Mouse (Mus musculus) liver, postnatal 0 days (tissue): ENCODE data around the gene Abhd11. TPM values are rescaled to one million over a fixed set of nuclear protein-coding genes. Genes with fewer than 3 reads are reported as not detected.
"Not testable (repeated sequence)": the region's sequence is repeated elsewhere in the genome, so short reads cannot be mapped to it uniquely, and the experiment has no call there.

Experiments used
- ATAC-seq: fragments of 200-750 bp; cut with Nextera tagmentation; 2 replicates; pipeline ENCODE4 v1.8.0; 2017; ENCODE audit warnings: mild to moderate bottlenecking, moderate library complexity
- DNase-seq: peaks from one replicate; pipeline ENCODE4 v3.0.0-alpha.2; 2016
- H3K27ac ChIP-seq: fragments of 300-500 bp; sonication (generic); 2 replicates; pipeline ENCODE4 v1.5.1; 2014; ENCODE audit warnings: antibody characterized with exemption, moderate library complexity, mild to moderate bottlenecking, low read depth
- H3K27me3 ChIP-seq: fragments of 300-500 bp; sonication (generic); 2 replicates; pipeline ENCODE4 v1.6.1; 2014; ENCODE audit warnings: low read length, control low read depth, mixed read lengths; ENCODE audit not compliant: insufficient read depth
- H3K36me3 ChIP-seq: fragments of 300-500 bp; sonication (generic); replicated peaks from 2 replicates; pipeline ENCODE4 v1.6.1; 2014; ENCODE audit warnings: mild to moderate bottlenecking, control low read depth, low read length, moderate library complexity, mixed read lengths; ENCODE audit not compliant: insufficient read depth
- H3K4me1 ChIP-seq: fragments of 300-500 bp; sonication (generic); 2 replicates; pipeline ENCODE4 v1.6.1; 2014; ENCODE audit warnings: antibody characterized with exemption, mild to moderate bottlenecking, control low read depth; ENCODE audit not compliant: insufficient read depth
- H3K4me2 ChIP-seq: fragments of 300-500 bp; sonication (generic); 2 replicates; pipeline ENCODE4 v1.6.1; 2014; ENCODE audit warnings: low read depth, mild to moderate bottlenecking, low read length, moderate library complexity, mixed read lengths
- H3K4me3 ChIP-seq: fragments of 300-500 bp; sonication (generic); 2 replicates; pipeline ENCODE4 v1.5.1; 2014; ENCODE audit warnings: low read depth, low read length
- H3K9ac ChIP-seq: fragments of 300-500 bp; sonication (generic); replicated peaks from 2 replicates; pipeline ENCODE4 v1.6.1; 2014; ENCODE audit warnings: mild to moderate bottlenecking, moderate library complexity
- H3K9me3 ChIP-seq: fragments of 300-500 bp; sonication (generic); 2 replicates; pipeline ENCODE4 v1.6.1; 2016; ENCODE audit warnings: mild to moderate bottlenecking, control low read depth, low read length, mixed read lengths
- CTCF ChIP-seq: sonication (generic); IDR thresholded peaks from 2 replicates; pipeline ENCODE4 v1.5.1; 2016; ENCODE audit warnings: antibody characterized with exemption, low read depth
- EP300 ChIP-seq: IDR thresholded peaks from 2 replicates; pipeline ENCODE4 v1.6.1; 2016; ENCODE audit warnings: antibody characterized with exemption, low read depth, mild to moderate bottlenecking
- WGBS: fragments of 180-500 bp; shearing (Covaris S2); extraction: QIAGEN DNeasy Blood & Tissue Kit; methylation state at CpG from one replicate; pipeline ENCODE4 v1.1.7; 2014; ENCODE audit not compliant: insufficient replicate concordance; 5-methylcytosine and 5-hydroxymethylcytosine counted together
- polyA plus RNA-seq: library from polyadenylated mRNA; unstranded; fragments of >200 nt; fragmentation: Nextera tagmentation; extraction: Ambion mirVana; gene quantifications from 2 replicates; pipeline ENCODE4 v1.2.1, GENCODE M21; 2015

Abhd11 gene
- polyA plus RNA-seq, 1 experiment from 2014 or later, result 47.9 TPM

DNA sequence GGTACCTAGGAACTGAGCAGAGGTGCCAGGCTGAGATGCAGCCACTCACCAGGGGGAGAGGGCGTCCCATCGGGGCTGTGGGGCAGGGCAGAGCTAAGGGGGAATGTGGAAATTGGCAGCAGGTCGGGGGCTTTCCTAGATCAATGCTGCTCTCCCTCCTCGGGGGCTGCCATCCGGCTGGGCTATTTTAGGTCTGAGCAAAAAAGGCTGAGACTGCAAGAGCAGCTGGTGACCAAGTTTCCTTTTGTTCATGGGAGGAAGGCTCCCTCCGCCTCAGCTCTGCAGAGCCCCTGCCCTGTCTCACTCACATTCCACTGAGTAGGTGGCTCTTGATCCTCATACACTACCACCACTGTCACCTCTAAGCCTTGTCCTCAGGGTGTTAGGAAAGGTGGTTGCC, 31.1 kb downstream of the Abhd11 start:
- Histone ChIP-seq H3K9ac (peak overlapping the region; percentile 21; the same call in 1 of the 2 replicates), H3K4me3 (no peak overlapping the region), H3K9me3 (no peaks in the 10 kb centered on the region), H3K27me3 (no peaks in the 10 kb centered on the region), H3K4me2 (no peak overlapping the region), H3K4me1 (peaks cover 26% of the 10 kb centered on the region), H3K36me3 (no peaks in the 10 kb centered on the region; the same call in 1 of the 2 replicates), H3K27ac (no peak overlapping the region)
- DNase-seq, result no peak
- TF ChIP-seq CTCF (no peak), EP300 (no peak)
- 35% methylated on average over 6 of the region's 6 CpGs for WGBS
- no peak for ATAC-seq

DNA sequence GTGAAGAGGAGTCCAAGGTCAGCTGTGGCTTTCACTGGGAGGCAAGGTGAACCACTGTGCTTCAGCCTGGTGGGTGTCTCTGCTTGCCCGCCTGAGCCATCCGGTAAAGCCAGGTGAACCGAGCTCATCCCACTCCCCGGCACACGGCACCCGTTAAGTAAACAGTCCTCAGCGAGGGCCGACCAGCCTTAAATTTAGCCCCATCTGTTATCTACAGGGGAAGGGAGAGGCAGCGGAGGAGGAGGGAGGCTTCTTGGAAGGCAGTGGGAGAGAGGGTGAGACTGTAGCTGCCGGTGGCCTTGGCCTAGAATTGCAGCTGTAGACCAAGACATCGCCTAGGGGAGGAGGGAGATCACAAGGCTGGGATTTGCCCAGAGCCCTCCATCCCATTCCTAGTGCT, 31.8 kb downstream of the Abhd11 start:
- no peaks in the 10 kb centered on the region for H3K9me3 ChIP-seq
- peaks cover 3% of the 10 kb centered on the region; the same call in 1 of the 2 replicates for H3K36me3 ChIP-seq
- ATAC-seq (no peak), DNase-seq (no peak)
- no peaks in the 10 kb centered on the region for H3K27me3 ChIP-seq
- TF ChIP-seq EP300 (no peak), CTCF (no peak)
- no peak overlapping the region for H3K4me2 ChIP-seq
- H3K27ac ChIP-seq, result no peak overlapping the region
- H3K9ac ChIP-seq, result no peak overlapping the region; the same call in 1 of the 2 replicates
- peaks cover 22% of the 10 kb centered on the region for H3K4me1 ChIP-seq
- 57% methylated on average over 11 of the region's 11 CpGs for WGBS
- no peak overlapping the region for H3K4me3 ChIP-seq

DNA sequence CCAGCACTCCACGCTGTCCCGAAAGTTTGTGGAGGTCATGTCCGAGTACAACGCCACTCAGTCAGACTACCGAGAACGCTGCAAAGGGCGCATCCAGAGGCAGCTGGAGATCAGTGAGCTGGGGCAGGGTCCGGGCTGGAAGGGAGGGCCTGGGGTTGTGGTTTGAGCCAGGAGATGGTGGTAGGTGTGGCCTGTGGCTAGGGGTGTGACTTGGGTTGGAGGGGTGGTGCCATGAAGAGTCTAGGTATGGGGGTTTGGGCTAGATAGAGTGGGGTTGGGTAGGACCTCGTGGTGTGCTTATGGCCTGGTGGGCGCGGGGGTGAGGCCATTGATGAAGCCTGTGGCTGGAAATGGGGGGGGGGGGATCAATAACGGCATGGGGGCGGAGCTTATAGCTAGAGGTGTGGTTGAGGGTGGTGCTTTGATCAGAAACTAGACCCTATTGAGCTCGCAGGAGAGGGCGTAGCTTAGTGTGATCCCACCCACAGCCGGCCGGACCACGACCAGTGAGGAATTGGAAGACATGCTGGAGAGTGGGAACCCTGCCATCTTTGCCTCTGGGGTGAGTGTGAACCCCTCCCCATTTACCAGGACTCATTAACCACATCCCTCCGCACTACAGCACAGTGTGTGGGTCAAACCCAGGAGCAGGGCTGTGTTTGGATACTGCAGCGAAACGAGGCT, 33.3 kb downstream of the Abhd11 start:
- Histone ChIP-seq H3K9me3 (no peaks in the 10 kb centered on the region), H3K27ac (peak overlapping the region; percentile 34; the same call in 1 of the 2 replicates), H3K36me3 (peaks cover 5% of the 10 kb centered on the region; the same call in 1 of the 2 replicates), H3K9ac (no peak overlapping the region), H3K4me1 (peaks cover 15% of the 10 kb centered on the region), H3K4me2 (peak overlapping the region; percentile 51), H3K27me3 (no peaks in the 10 kb centered on the region), H3K4me3 (no peak overlapping the region)
- TF ChIP-seq CTCF (no peak), EP300 (no peak)
- 55% methylated on average over 18 of the region's 21 CpGs for WGBS
- peak; percentile 52 for DNase-seq
- peak; percentile 81 for ATAC-seq

DNA sequence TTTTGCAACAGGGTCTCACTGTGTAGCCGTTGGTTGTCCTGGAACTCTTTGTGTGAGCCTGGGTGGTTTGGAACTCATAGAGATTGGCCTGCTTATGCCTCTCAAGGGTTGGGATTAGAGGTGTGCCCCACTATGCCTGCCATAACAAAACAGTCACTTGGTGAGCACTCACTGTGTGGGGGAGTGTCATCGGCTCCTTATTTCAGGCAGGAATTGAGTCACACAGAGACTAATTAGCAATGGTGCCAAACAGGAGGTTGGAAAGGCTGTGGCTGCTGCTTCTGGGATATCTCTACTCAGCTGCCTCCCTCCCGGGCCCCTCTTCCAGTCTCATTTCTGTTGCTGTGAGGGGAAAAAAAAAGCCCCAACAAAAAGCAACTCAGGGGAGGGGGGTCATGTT, 35.6 kb downstream of the Abhd11 start:
- ATAC-seq, result no peak
- 63% methylated on average over 3 of the region's 3 CpGs for WGBS
- H3K27me3 ChIP-seq, result no peaks in the 10 kb centered on the region
- H3K9me3 ChIP-seq, result no peaks in the 10 kb centered on the region
- no peak for TF ChIP-seq EP300
- no peak for TF ChIP-seq CTCF
- H3K9ac ChIP-seq, result no peak overlapping the region
- no peak for DNase-seq
- H3K4me2 ChIP-seq, result no peak overlapping the region
- no peak overlapping the region for H3K27ac ChIP-seq
- H3K4me1 ChIP-seq, result peaks cover 15% of the 10 kb centered on the region
- H3K36me3 ChIP-seq, result peaks cover 5% of the 10 kb centered on the region; the same call in 1 of the 2 replicates
- no peak overlapping the region for H3K4me3 ChIP-seq

DNA sequence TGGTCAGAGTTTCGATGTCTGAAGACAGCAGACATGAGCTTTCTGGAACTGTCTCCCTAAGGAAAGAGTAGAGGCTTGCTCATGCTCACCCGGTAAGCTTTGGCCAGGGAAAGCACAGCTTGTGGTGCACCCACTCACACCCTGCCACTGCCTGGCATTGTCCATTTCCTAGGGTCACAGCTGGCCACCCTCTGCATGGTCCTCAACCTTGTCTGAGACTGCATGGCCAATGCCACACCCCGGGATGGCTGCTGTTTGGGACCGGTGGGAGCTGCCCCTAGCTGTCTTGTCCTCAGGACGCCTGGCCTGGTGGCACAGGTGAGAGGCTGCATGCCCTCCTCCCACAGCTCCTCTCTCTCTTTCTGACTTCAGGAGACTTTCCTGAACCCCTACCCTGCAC, 39.6 kb downstream of the Abhd11 start:
- no peak for ATAC-seq
- H3K36me3 ChIP-seq, result peaks cover 7% of the 10 kb centered on the region
- WGBS, result 77% methylated on average over 5 of the region's 5 CpGs

DNA sequence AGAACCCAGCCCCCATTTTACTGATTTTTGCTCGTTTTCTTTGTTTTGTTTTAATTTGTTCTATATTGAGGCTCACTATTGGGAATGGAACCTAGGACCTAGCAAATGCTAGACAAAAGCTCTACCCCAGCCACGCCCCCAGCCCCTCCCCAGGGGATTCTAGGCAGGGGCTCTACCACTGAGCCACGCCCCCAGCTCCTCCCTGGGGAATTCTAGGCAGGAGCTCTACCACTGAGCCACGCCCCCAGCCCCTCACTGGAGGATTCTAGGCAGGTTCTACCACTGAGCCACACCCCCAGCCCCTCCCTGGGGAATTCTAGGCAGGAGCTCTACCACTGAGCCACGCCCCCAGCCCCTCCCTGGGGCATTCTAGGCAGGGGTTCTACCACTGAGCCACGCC, 40.3 kb downstream of the Abhd11 start:
- 75% methylated on average over 6 of the region's 6 CpGs for WGBS
- not testable (repeated sequence) for H3K4me3 ChIP-seq, H3K4me1 ChIP-seq, DNase-seq, ATAC-seq, H3K27ac ChIP-seq, H3K9me3 ChIP-seq, H3K9ac ChIP-seq, H3K27me3 ChIP-seq, H3K4me2 ChIP-seq
- H3K36me3 ChIP-seq, result peaks cover 14% of the 10 kb centered on the region

More for the DNA sequence above, 39.6 kb downstream of the Abhd11 start:
- H3K4me3 ChIP-seq, result no peak overlapping the region
- H3K9me3 ChIP-seq, result no peaks in the 10 kb centered on the region
- no peaks in the 10 kb centered on the region for H3K4me1 ChIP-seq
- no peak for TF ChIP-seq CTCF
- TF ChIP-seq EP300, result no peak
- H3K4me2 ChIP-seq, result no peak overlapping the region
- DNase-seq, result no peak
- H3K27me3 ChIP-seq, result no peaks in the 10 kb centered on the region
- no peak overlapping the region for H3K27ac ChIP-seq
- H3K9ac ChIP-seq, result no peak overlapping the region

DNA sequence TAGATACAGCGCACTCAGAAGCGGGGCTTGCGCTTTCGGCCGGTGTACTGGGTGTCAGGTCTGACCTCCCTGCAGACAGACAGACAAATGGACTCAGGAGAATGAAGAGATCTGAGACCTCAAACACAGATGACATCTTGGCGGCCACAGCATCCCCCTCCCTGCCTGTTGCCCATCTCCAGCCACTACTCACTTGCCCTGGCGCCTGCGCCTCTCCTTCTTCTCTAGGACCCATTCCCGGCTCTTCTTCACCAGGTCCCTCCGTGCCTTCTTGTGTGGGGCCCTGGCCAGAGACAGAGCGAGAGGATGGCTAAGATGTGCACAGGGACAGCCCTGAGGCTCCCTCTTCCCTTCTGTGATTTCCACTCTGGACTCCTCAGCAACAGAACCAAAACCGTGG, 44.4 kb downstream of the Abhd11 start:
- H3K27me3 ChIP-seq, result no peaks in the 10 kb centered on the region
- no peak overlapping the region for H3K27ac ChIP-seq
- WGBS, result 80% methylated on average over 12 of the region's 12 CpGs
- H3K4me1 ChIP-seq, result no peaks in the 10 kb centered on the region
- H3K9ac ChIP-seq, result no peak overlapping the region
- TF ChIP-seq EP300 (no peak), CTCF (no peak)
- H3K4me2 ChIP-seq, result no peak overlapping the region
- no peaks in the 10 kb centered on the region for H3K9me3 ChIP-seq
- DNase-seq (no peak), ATAC-seq (no peak)
- H3K36me3 ChIP-seq, result peaks cover 26% of the 10 kb centered on the region
- H3K4me3 ChIP-seq, result no peak overlapping the region

Other genes with a start within 250 kb of the Abhd11 start
- not detected in 2 replicates for gene Tmem270, start 102.4 kb upstream of the Abhd11 start, polyA plus RNA-seq
- 138 and 152 TPM in 2 replicates for gene Cldn13, start 93.6 kb upstream of the Abhd11 start, polyA plus RNA-seq
- 17.3 and 21.7 TPM in 2 replicates for gene Mettl27, start 76.8 kb upstream of the Abhd11 start, polyA plus RNA-seq
- gene Cldn4, start 62.2 kb upstream of the Abhd11 start, polyA plus RNA-seq, result 0.13 and 0.32 TPM in 2 replicates
- gene Cldn3, start 22.9 kb upstream of the Abhd11 start, polyA plus RNA-seq, result 65.0 and 73.7 TPM in 2 replicates
- 2.3 and 2.5 TPM in 2 replicates for gene Stx1a, start 14.3 kb downstream of the Abhd11 start, polyA plus RNA-seq
- 28.7 and 33.3 TPM in 2 replicates for gene Dnajc30, start 55.0 kb downstream of the Abhd11 start, polyA plus RNA-seq
- gene Bud23, start 55.8 kb downstream of the Abhd11 start, polyA plus RNA-seq, result 38.3 TPM in 2 replicates
- gene Vps37d, start 69.1 kb downstream of the Abhd11 start, polyA plus RNA-seq, result 0.53 and 0.80 TPM in 2 replicates
- 18.2 and 19.5 TPM in 2 replicates for gene Mlxipl, start 80.7 kb downstream of the Abhd11 start, polyA plus RNA-seq
- gene Tbl2, start 140.5 kb downstream of the Abhd11 start, polyA plus RNA-seq, result 10.4 and 12.3 TPM in 2 replicates
- gene Bcl7b, start 159.1 kb downstream of the Abhd11 start, polyA plus RNA-seq, result 30.1 and 32.6 TPM in 2 replicates
- gene Baz1b, start 178.1 kb downstream of the Abhd11 start, polyA plus RNA-seq, result 10.5 and 11.7 TPM in 2 replicates
- gene Fzd9, start 242.1 kb downstream of the Abhd11 start, polyA plus RNA-seq, result 0.16 and 0.25 TPM in 2 replicates